Mouse (Mus musculus) activated CD4-positive, CD25-positive, alpha-beta regulatory T cell, adult 4 months (primary cell): ENCODE data around the gene Prkar1a. TPM values are rescaled to one million over a fixed set of nuclear protein-coding genes. Genes with fewer than 3 reads are reported as not detected.

Experiments used
- ATAC-seq: one replicate; pipeline ENCODE4 v1.8.0; 2017
- polyA plus RNA-seq, 2 experiments: library from polyadenylated mRNA; unstranded; fragments of 100-300 nt; shearing (Covaris generic); gene quantifications; one replicate each; pipeline ENCODE4 v1.2.1; 2017

Prkar1a gene
- polyA plus RNA-seq, 2 experiments from 2014 or later: 491 to 502 TPM

DNA sequence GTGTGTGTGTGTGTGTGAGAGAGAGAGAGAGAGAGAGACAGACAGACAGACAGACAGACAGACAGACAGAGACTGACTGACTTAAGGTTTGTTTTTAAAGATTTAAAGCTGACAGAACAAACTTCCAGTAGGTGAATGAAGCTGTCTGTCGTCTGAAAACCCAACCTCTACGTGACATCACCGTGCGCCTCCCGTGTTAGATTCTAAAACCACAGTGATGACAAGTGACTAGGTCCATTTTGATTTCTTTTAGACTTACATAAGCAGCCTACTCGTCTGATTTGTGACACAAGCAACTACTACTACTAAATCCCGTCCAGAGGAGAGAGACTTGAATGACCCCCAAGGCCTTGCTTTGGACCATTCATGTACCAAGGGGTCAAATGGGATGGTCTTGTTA is 24.5 kb downstream of the Prkar1a start:
- ATAC-seq: peak; percentile 28

DNA sequence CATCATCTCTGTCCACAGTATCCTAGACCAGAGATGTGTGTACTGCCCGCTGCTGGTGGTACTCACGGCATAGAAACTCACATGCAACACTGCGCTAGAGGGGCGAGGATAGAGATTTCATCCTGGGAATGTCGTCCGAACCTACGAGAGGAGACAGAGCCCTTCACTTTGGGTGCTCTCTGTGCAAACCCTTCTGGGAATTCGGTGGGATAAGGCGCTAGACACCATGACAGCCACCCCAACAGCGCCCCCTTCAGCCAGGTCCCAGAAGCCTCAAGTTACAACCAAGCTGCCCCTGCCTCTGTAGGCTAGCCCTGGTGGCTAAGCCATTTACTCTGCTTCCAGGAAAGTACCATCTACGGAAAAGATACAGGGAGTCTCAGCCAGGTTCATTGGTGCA is 25.3 kb downstream of the Prkar1a start:
- ATAC-seq: no peak

DNA sequence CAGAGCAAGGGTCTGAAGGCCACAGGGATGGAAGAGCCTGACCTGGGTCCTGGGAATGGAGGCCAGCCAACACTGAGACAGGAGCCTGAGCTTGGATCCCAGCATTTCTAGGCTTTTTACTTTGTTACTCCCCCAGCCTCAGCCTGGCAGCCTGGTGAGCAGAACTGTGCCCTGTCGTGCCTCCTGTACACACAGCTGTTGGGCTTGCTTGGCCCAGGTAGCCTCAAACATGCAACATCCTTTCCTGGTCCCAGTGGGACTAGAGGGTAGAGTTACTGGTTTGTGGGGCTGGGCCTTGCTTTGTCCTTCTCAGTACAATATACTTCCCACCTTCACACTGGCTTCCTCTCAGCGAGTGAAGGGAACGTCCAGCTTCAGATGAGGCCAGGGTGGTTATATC is 26.0 kb downstream of the Prkar1a start:
- no peak for ATAC-seq

DNA sequence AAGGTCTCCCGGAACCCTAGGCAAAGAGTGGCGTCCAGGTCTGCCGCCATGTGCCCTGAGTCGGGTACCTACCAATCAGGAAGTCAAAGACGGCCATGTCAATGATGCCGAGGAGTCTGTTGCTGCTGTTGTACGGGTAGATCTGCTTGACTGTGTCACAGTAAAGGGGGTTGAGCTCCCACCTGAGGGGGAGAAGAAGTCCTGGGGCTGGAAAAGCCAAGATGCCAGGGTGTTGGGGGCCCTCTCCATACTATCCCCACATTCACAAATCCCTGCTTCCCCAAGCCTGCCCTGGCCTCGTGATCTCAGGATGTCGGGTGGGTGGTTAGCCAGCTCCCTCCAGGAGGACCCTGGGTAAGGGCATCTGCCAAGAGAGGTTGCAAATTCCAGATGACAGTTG is 26.6 kb downstream of the Prkar1a start:
- no peak for ATAC-seq

DNA sequence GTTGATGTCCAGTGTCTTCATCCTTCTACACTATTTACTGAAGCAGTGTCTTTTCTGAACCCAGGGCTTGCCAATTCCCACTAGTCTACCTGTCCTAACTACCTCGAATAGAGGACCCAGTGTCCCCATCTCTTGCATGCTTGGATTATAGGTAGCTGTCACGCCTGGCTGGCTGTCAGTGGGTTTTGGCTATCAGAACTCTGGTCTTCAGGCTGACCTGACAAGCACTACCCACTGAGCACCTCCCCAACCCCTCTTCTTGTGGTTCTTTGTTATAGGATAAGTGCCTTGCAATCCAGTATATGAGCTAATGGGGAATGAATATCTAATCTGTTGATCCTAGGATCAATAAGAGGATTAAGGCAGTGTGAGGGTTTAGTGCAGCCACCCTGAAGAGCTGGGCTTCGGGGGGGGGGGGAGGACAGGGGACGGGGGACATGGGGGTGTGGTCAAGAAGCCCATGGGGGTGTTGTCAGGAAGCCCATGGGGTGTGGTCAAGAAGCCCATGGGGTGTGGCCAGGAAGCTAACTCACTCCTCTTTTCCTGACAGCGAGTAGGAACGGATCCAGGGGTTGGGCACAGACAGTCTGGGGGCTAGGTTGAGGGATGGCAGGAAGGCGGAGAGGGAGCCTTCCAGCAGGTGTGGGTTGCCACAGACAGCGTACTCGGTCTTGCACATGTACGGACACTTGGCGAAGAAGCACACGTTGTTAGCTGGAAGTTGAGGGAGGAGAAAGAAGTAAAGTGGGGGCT is 27.6 kb downstream of the Prkar1a start:
- no peak for ATAC-seq

DNA sequence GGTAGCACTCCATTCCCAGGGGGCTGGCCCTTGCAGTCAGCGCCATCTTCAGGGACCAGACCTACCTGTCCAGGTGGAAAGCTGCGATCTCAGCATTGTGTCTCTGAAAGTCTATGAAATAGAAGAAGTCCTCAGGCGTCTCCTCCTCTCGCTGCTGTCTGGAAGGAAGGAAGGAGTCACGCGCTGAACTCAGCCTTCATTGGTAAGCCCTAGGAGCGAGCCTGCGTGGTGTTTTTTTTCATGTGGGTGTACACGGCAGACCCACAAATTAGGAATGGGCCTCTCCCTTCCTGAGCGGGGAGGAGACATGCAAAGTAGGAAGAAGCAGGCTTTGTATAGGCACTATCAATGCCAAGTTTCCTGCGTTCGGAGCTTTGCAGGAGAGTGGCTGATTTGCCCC is 29.1 kb downstream of the Prkar1a start:
- peak; percentile 34 for ATAC-seq

DNA sequence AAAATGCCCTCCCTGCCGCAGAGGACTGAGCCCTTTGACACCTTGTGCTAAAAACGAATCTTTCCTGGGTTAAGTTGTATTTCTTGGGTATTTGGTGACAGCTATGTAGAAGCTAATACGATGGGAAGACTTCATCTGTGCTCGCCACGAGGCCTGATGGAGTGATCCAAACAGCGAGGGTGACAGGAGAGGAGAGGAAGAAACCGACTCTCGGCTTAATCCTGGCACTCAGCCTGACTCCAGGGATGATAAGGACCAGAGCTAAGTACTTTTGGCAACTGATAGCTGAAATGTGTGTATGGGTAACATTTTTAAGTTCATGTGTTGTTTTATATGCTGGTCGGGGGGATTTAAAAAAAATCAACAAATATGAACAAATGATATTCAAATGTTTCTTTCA is 31.7 kb downstream of the Prkar1a start:
- no peak for ATAC-seq

DNA sequence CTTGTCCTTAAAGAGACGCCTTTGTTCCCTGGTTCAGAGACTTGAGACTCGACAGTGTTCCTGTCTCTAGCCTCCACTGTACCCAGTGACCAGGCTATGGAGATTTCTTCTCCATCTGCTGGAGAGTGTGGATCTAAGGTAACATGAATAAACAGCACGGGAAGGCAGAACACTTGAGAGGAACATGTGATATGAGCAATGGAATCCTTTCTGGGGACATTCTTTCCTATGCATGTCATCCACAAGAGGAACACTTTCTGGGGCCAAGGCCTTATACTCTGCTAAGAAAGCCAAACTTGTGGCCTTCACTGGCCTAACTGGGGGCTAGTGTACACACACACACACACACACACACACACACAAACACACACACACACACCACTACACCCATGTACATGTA is 32.4 kb downstream of the Prkar1a start:
- ATAC-seq: no peak

DNA sequence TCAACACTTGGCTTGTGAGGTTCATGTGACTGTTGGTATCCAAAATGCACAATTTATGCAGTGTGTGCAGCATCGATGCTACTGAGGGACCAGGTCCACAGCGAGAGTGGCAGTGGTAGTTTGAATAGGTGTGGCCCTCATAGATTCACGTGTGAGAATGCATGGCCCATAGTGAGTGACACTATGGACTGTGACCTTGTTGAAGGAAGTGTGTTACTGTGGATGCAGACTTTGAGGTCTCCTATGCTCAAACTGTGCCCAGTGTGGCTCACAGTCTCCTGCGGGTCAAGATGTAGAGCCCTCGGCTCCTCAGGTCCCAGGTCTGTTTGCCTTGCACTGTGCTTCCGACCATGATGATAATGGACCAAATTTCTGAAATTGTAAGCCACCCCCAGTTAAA is 33.0 kb downstream of the Prkar1a start:
- ATAC-seq: no peak

DNA sequence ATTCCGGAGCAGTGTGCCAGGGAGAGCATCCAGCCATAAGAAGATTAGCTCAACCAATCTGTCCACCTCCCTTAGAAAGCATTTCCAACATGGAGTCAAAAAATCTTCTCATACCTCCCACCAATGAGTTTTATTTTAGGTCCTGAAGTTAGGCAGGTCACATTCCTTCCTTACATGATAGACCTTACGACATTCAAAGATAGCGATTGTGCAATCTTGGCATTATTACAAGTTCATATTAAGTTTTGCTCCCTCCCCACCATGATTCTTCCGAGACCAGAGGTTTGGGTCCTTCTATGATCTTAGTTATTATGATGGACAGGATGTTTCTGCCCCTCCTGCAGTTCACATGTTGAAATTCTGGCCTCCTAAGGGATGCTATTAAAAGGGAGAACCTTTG is 40.3 kb downstream of the Prkar1a start:
- ATAC-seq: no peak

DNA sequence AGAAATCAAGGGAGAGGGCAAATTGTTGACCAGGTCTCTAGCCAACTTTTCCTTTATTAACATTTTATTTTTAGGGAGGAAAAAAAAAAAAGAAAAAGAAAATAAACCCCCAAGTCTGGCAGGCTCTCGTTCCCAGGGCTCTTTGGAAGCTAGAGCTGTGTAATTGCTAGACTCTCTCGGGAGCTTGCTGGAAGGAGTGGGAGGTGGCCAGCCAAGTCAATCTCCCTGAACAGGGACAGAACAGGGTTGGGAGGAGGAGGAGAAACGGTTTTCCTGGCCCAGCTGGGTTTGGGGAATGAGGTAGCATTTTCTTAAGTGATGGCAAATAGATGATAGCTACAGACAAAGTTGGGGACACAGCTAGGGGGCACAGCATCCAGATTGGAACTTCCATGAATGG is 43.5 kb downstream of the Prkar1a start:
- no peak for ATAC-seq

DNA sequence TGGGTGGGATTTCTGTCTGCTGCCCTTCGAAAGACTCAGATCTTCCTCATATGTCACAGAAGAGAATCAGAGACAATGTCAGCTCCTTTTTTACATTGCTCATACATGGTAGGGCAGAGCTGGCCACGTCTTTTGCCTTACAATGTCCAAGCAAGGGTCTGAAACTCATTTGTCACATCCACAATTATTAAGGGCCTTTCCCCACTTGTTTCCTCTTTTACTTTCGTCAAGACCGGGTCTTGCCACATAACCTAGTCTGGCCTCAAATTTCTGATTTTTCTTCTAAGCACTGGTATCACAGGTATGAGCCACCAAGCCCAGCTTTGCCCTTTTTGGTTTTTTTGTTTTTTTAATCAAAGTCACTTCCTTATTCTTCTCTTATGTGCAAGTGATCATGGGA is 47.3 kb downstream of the Prkar1a start:
- no peak for ATAC-seq

DNA sequence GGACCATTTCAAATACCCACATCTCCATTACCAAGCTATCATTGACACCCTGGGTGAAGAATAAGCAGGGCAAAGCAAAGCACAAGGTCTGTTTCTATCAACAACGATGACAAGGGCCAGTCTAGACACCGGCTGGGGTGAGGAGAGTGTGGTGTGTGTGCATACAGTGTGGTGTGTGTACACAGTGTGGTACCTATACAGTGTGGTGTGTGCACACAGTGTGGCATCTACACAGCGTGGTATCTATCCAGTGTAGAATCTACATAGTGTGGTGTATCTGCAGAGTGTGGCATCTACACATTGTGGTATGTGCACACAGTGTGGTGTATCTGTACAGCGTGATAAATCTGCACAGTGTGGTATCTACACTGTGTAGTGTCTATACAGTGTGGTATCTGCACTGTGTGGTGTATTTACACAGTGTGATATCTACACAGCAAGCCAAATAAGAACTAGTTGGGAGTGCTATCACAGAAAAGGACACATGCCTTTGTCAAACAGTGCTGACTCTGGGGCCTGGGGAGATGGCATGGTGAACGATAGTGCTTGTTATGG is 48.0 kb downstream of the Prkar1a start:
- ATAC-seq: no peak

DNA sequence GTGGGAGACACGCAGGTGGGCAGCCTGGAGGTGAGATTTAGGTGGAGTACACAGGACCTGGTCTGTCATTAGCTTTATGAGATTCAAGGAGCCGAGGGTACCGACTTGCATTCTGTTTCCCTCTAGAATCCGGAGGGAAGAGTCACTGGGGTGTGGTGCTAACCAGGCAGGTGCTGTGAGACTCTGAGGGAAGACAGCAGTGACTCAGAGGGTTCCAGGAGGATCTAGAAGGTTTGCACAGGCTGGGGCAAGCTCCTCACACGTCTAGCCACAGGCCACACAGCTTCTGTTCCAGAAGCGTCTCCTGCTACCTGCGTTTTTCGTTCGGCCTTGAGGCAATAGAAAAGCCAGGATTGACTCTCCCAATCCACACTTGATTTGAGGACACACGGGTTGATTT is 49.5 kb downstream of the Prkar1a start:
- ATAC-seq: no peak

DNA sequence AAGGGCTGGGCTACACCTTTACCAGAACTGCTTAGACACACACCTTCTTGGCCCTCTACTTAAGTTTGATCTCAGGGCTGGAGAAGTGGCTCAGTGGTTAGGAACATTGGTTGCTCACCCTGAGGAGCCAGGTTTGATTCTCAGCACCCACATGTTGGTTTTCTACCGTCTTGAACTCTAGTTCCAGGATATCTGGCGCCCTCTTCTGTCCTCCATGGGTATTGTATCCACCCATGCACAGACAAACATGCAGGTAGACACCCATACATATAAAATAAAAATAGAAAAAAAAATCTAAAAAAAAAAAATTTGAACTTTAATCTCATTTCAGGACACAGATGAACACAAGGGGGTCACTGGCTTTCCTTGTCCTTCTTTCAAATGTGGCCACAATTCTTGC is 50.6 kb downstream of the Prkar1a start:
- ATAC-seq: no peak

DNA sequence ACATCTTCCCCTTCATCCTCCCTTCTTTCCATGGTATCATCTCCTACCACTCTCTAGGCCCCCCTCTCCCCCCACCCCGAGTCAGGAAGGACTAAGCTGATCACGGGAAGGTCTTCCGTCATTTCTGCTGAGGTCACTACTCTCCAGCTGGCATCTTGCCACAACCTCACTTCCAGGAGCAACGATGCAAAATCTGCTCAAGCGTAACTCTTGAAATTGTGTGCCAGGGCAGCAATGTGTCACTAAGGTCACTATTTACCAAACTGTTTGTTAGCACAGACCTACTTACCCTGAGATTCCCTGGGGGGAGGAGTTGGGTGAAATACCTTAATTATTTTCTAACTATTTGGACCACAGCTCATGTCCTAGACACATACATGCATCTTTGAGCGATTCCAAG is 51.6 kb downstream of the Prkar1a start:
- no peak for ATAC-seq

DNA sequence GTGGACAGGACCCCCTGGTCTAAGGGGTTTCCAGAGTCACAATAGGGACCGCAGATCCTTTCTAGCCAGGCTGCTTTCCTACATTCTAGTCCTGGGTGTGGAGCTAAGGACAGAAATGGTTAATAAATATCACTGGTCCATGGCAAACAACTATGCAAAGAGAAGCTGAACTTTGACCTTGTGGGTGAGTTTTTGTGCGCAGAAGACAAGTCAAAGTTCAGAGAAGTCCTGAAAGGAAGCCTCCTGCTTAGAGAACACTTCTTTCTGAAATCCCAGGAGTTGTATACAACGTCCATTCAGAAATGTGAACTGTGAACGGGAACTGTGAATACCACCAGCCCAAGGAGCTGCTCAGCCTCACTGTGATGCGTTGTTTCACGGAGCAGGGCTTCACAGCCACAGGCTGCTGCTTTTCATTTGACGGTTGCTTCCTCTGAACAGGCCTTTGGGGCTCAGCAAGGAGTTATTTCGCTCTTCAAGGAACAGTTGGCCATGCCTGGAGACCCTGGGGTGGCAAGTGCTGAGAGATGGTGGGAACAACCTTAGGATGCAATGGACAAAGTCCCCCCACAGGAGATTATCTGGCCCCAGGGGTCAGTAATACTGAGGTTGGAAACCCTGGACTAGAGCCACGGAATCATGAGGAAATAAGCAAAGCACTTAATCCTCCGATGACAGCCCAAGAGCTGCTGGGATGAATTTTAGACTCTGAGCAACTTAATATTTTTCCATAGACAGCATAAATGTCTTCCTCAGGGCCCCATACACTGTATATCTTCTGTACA is 53.0 kb downstream of the Prkar1a start:
- no peak for ATAC-seq

DNA sequence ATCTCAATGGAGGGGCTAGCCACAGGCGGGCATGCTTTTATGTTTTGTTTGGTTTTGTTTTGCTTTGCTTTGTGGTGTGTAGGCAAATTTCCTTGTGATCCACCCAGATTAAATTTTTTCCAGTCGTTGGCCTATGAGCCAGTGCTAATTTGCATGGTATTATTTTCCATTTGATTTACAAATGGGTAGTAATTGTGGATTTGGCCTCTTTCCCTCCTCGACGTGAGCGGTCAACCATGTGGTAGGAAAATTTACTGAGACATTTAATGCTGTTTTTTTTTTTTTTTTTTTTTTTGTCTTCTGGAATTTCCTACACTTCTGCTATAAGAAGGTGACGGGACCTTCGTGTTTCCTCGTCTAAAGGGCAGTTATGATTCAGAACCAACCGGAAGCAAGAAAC is 54.6 kb downstream of the Prkar1a start:
- ATAC-seq: no peak

DNA sequence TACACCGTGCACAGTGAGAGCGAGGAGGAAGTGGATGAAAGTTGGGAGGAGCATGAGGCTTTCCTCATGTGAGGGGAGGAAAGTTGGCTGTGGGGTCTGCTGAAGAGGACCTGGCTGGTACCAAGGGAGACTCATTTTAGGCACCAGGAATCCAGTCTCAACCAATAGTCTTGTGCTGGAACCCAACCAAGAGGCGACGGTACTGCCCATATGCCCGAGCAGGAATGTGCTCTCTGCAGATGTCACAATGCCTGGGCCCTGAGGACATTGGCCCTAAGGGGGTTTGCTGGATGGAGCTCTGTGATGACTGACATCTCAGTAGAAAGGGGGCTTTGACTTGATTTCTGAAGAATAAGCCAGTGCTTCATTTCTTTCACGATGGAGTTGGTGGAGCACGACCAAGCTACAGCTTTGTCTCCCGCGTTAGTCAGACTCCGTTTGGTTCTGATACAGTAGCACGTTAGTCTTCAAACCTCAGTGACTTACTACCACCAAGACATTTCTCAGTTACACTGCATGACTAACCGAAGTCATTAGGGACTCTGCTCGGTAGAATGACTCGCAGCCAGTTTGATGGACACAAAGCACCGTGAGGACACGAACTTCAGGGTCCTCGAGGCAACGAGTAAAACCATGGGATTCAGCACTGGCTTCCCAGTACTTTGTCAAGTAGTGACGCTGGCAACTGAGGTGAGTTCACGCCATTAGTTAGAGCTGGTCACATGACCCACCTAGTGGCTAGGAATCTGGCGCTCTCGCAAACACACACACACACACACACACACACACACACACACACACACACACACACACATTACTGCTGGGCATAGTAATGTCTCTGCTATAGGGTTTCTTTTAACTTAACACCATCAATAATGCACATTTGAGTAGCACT is 55.4 kb downstream of the Prkar1a start:
- ATAC-seq: no peak

DNA sequence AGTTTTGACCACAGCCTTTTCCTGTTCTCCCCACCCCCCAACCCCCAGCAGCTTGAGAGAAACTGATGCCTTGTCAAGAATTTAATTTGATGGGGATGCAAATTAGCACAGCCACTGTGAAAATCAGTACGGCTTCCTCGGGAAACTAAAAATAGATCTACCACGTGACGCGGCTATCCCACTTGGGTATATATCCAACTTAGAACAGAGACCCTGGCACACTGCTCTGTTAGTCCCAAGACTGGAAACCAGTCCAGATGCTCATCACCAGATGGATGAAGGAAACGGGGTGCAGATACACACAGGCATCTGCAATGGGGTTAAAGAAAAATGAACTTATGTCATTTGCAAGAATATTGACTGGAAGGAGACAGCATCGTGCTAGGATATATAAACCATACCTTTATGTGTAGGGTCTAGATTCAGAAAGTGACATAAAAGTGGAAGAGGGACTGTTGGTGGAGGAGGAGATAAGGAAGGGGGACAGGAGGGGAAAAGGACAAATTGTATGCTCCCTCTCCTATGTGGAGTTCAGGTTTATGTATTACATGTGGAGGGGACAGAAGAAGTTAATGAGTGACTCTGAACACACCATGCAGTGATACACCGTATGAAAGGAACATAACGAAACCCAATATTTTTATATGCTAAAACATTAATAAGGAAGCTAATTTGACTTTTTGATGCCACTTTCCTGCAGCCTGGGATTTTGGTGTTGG is 56.3 kb downstream of the Prkar1a start:
- ATAC-seq: no peak

DNA sequence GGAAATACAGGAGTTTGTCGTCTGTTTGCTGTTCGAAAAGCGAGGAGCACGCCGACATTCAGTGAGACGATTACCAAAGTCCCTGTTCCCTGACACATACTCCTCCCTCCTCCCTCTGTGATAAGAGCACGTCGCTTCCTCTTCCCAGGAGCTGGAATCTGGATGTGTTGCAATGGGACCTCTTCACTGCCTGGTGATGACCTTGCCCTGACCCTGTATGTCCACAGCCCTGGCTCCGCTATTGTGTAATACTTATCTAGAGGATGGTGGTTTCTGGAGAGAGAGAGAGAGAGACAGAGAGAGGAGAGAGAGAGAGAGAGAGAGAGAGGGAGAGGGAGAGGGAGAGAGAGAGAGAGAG is 56.8 kb downstream of the Prkar1a start:
- ATAC-seq: no peak

DNA sequence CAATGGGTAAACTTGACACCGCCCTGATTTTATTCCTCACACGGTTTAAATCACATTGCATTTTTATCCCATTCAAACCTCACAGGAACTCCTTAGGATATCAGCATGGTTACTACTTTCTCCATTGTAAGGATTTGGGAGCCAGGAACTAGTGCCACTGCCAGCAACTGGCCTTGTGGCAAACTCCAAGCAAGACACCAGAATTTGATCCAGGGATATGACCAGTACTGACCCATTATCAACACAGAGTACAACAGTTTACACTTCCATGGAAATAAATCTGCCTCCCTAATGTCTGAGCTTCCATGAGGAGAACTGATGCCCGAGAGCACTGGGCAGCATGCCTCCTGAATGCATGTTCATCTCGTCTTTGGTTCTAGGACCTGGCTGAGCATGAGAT is 57.4 kb downstream of the Prkar1a start:
- no peak for ATAC-seq
